19 mouse cellular contexts compared by ENCODE assay signal in the genomic region with DNA sequence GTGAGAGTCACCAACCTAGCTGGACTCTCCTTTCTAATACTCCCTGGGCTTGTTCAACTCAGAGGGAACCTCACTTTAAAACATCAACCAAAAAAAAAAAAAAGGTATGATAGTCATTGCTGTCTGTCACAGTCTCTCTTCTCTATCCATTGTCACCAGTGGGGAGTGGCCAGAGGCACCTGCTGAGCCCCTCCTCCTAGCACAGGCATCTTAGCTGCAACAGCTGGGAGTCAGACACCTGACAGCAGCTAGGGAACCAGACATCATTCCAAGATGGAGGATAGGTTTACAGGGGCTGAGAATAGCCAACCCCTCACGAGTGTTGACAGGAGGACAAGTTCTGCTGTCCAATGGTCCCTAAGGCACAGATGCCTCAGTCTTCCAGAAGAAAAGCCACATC. TPM values are rescaled to one million over a fixed set of nuclear protein-coding genes. Genes with fewer than 3 reads are reported as not detected.
"Had no signal": no experiment of that assay in that cellular context is flagged by ENCODE, and none has a peak within 500 bp of the region (broad histone marks: within the 10 kb centered on the region; RNA-seq: fewer than 3 reads in every experiment).

No protein-coding gene starts in this region.

- DNase-seq: kidney, adult 2 months; kidney, postnatal 25 days; layer of hippocampus, adult 9-11 months; left cerebral cortex, postnatal 4 days; liver, postnatal 0 days; lung, embryonic 14.5 days had no signal

- H3K27ac ChIP-seq: kidney, postnatal 0 days; layer of hippocampus, adult 2 months; limb, embryonic 12.5 days; limb, embryonic 15.5 days; liver, embryonic 14.5 days; macrophage; midbrain, embryonic 12.5 days; midbrain, embryonic 15.5 days; neural tube, embryonic 12.5 days; neural tube, embryonic 15.5 days; stomach, postnatal 0 days had no signal

- H3K4me3 ChIP-seq: layer of hippocampus, adult 2 months; limb, embryonic 12.5 days; limb, embryonic 15.5 days; midbrain, embryonic 12.5 days; midbrain, embryonic 15.5 days; neural tube, embryonic 12.5 days; neural tube, embryonic 15.5 days had no signal

RNA-seq across cellular contexts. Expression of a gene that starts 25.2 kb away (rescaled TPM):
- polyA plus RNA-seq: intestine, postnatal 0 days; macrophage; small intestine, adult 2 months had no signal
